Mouse (Mus musculus) cerebellum, adult 2 months (tissue): ENCODE results near the gene Orm3. TPM values are rescaled to one million over a fixed set of nuclear protein-coding genes. Genes with fewer than 3 reads are reported as not detected.

Experiments
- DNase-seq, 2 experiments: peaks; one replicate each; pipeline ENCODE4 v3.0.0; 2021
- H3K27ac ChIP-seq: fragments of 200-500 bp; 2 replicates; pipeline ENCODE4 v1.5.1; 2012; ENCODE audit warnings: low read length, control low read depth, inconsistent platforms; ENCODE audit not compliant: insufficient read depth
- H3K27me3 ChIP-seq: fragments of 200-500 bp; 2 replicates; pipeline ENCODE4 v1.6.1; 2012; ENCODE audit warnings: inconsistent platforms, mild to moderate bottlenecking, low read length, moderate library complexity; ENCODE audit not compliant: control insufficient read depth, insufficient read depth
- H3K4me1 ChIP-seq: fragments of 200-500 bp; 2 replicates; pipeline ENCODE4 v1.6.1; 2011; ENCODE audit warnings: low read length; ENCODE audit not compliant: control insufficient read depth, insufficient read depth
- H3K4me3 ChIP-seq: fragments of 200-500 bp; replicated peaks from 2 replicates; pipeline ENCODE3; 2011; ENCODE audit warnings: mild to moderate bottlenecking, low read depth, low read length, control low read depth; ENCODE audit not compliant: insufficient read depth
- CTCF ChIP-seq: fragments of 200-500 bp; IDR thresholded peaks from 2 replicates; pipeline ENCODE4 v1.5.1; 2011; ENCODE audit warnings: low read depth, mild to moderate bottlenecking, control low read depth, low read length, moderate library complexity, borderline replicate concordance; ENCODE audit not compliant: insufficient read depth
- POLR2A ChIP-seq: fragments of 200-500 bp; IDR thresholded peaks from 2 replicates; pipeline ENCODE4 v1.6.1; 2011; ENCODE audit warnings: low read length, control low read depth, borderline replicate concordance; ENCODE audit not compliant: insufficient read depth
- WGBS: fragments of 180-500 bp; shearing (Covaris S2); methylation state at CpG from one replicate; pipeline ENCODE4 v1.1.7; 2018; 5-methylcytosine and 5-hydroxymethylcytosine counted together
- polyA plus RNA-seq: library from polyadenylated mRNA; depleted of rRNA; stranded (reverse); fragments of >200 nt; gene quantifications from 2 replicates; pipeline ENCODE4 v1.2.3, GENCODE M21; 2012

Orm3 gene
- polyA plus RNA-seq, 1 experiment: not detected

DNA sequence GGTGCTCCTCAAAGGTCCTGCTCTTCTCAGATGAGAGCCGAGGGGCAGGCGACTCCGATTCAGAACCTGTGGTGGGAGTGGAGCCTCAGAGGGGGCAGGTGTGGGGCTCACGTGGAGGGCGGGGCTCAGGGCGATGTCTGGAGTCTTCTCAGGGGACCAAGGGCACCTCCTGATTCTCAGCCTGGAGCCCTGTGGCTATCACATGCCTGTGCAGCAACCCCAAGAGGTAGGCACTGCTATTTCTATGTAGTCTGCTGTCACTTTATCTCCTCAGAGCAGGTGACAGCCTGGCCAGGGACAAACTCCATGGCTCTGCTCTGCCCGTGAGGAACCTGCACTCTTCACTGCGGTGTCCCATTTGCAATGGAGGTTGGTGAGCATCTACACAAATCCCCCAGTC lies 17.4 kb downstream of the Orm3 start:
- TF ChIP-seq CTCF: no peak
- WGBS: 93% methylated on average over 8 of the region's 8 CpGs

GRCm38 (mm10) chr4:63374331-63374730 lies 18.4 kb downstream of the Orm3 start:
- DNase-seq: no peak
- H3K4me3 ChIP-seq: no peak overlapping the region
- no peak overlapping the region for H3K27ac ChIP-seq
- TF ChIP-seq POLR2A (no peak), CTCF (no peak)
- no peaks in the 10 kb centered on the region for H3K4me1 ChIP-seq
- no peaks in the 10 kb centered on the region for H3K27me3 ChIP-seq
- 87% methylated on average over 12 of the region's 12 CpGs for WGBS

More for the DNA sequence above, 17.4 kb downstream of the Orm3 start:
- Histone ChIP-seq H3K4me3 (no peak overlapping the region), H3K27me3 (no peaks in the 10 kb centered on the region), H3K27ac (no peak overlapping the region), H3K4me1 (no peaks in the 10 kb centered on the region)
- no peak for DNase-seq

- H3K27me3 ChIP-seq: no peaks in the 10 kb centered on the region
- DNase-seq: peak in 1 of 2 experiments; percentile 23
- TF ChIP-seq CTCF (no peak), POLR2A (no peak)
- H3K27ac ChIP-seq: no peak overlapping the region
- 36% methylated on average over 1 of the region's 1 CpGs for WGBS
- H3K4me3 ChIP-seq: no peak overlapping the region
- H3K4me1 ChIP-seq: no peaks in the 10 kb centered on the region
Measured at GRCm38 (mm10) chr4:63375367-63375766, 19.4 kb downstream of the Orm3 start.

DNA sequence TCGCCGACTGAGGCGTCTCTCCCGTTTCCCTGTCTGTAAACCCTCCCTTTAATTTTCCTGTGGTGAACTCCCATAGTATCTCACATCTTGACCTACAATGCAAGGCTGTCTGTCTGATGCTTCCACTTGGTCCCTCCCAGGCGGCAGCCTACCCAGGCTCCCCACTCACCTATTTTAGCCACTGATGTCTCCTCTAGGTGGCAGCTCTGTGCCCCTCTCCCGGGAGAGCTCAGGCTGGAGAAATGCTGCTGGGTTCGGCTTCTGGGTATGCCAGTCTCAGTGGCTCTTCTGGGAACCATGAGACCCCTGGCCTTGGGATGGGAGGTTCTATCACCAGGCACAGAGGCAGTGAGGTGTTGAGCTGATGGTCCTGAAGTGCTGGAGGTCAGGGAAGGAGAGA lies 21.5 kb downstream of the Orm3 start:
- no peak overlapping the region for H3K27ac ChIP-seq
- no peak overlapping the region for H3K4me3 ChIP-seq
- H3K4me1 ChIP-seq: no peaks in the 10 kb centered on the region
- DNase-seq: no peak
- no peaks in the 10 kb centered on the region for H3K27me3 ChIP-seq
- 70% methylated on average over 7 of the region's 7 CpGs for WGBS
- no peak for TF ChIP-seq POLR2A
- TF ChIP-seq CTCF: no peak

GRCm38 (mm10) chr4:63382676-63383369 lies 26.9 kb downstream of the Orm3 start:
- 89% methylated on average over 4 of the region's 4 CpGs for WGBS
- H3K27me3 ChIP-seq: no peaks in the 10 kb centered on the region
- TF ChIP-seq CTCF (no peak), POLR2A (no peak)

DNA sequence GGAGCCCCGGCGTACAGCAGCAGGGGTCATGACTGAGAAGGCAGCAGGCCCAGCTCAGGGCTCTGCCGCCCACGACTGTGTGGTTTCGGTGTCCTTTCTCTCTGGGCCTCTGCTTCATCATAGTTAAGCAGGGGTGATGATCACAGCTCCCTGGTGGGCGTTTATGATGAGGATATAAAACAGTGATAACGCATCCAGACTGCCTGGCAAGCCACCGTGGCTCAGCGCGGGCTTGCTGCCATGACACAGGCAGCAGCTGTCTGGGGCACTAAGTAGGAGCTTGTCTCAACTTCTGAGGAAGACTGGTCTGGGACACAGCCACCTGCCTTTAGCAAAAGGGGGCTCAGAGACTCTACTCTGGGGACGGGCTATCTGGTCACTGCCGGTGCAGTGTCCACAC lies 27.5 kb downstream of the Orm3 start:
- 39% methylated on average over 12 of the region's 12 CpGs for whole genome bisulfite sequencing
- H3K4me1 ChIP-seq: no peaks in the 10 kb centered on the region

More at GRCm38 (mm10) chr4:63382676-63383369, 26.9 kb downstream of the Orm3 start:
- no peak for DNase-seq
- Histone ChIP-seq H3K4me3 (no peak overlapping the region), H3K4me1 (no peaks in the 10 kb centered on the region), H3K27ac (no peak overlapping the region)

DNA sequence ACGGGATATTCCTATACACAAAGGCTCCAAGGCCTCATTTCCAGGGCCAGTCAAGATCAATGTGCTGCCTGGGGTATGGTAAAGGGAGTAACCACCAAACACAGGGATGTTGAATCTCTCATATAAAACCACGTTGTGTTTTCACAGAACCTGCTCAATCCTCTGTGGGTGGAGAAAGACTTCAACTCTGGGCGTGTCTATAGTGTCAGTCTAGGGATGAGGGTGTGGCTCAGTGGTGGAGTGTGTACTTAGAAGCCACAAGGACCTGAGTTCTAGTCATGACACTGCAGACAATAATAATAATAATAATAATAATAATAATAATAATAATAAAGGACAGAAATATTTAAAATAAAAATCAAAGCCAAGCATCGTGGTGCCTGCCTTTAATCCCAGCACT lies 28.3 kb downstream of the Orm3 start:
- 94% methylated on average over 4 of the region's 4 CpGs for WGBS
- no peak overlapping the region for H3K4me3 ChIP-seq

More for the DNA sequence above, 27.5 kb downstream of the Orm3 start:
- no peak overlapping the region for H3K4me3 ChIP-seq
- TF ChIP-seq CTCF (no peak), POLR2A (no peak)
- no peak for DNase-seq
- H3K27ac ChIP-seq: no peak overlapping the region
- H3K27me3 ChIP-seq: no peaks in the 10 kb centered on the region

GRCm38 (mm10) chr4:63385253-63385652 lies 29.3 kb downstream of the Orm3 start:
- Histone ChIP-seq H3K4me1 (no peaks in the 10 kb centered on the region; the same call in 1 of the 2 replicates), H3K27ac (no peak overlapping the region), H3K4me3 (no peak overlapping the region), H3K27me3 (no peaks in the 10 kb centered on the region)
- DNase-seq: no peak
- TF ChIP-seq POLR2A (no peak), CTCF (no peak)
- WGBS: 88% methylated on average over 3 of the region's 3 CpGs

More for the DNA sequence above, 28.3 kb downstream of the Orm3 start:
- no peak for DNase-seq
- no peaks in the 10 kb centered on the region for H3K27me3 ChIP-seq
- no peaks in the 10 kb centered on the region; the same call in 1 of the 2 replicates for H3K4me1 ChIP-seq
- no peak overlapping the region for H3K27ac ChIP-seq
- TF ChIP-seq POLR2A (no peak), CTCF (no peak)
